Mouse (Mus musculus): Measurements from ENCODE around the gene Rnf121. TPM values are rescaled to one million over a fixed set of nuclear protein-coding genes. Genes with fewer than 3 reads are reported as not detected.

The Rnf121 gene
- polyA plus RNA-seq, 1 experiment from 2014 or later: 29.8 TPM

- no peaks in the 10 kb centered on the region for H3K9me3 ChIP-seq (ENCODE audit: control insufficient read depth, low read length)
- no peak overlapping the region for H3K4me3 ChIP-seq (ENCODE audit: low read depth, low read length)
- 91% methylated on average over 8 of the region's 8 CpGs for WGBS
- H3K9ac ChIP-seq (ENCODE audit: low read depth, low read length): no peak overlapping the region
- no peak for ATAC-seq (ENCODE audit: low FRiP score)
- no peaks in the 10 kb centered on the region for H3K27me3 ChIP-seq (ENCODE audit: control insufficient read depth, insufficient read depth, low read length)
- H3K4me2 ChIP-seq (replicated peaks; ENCODE audit: low read depth, low read length): no peak overlapping the region
- peaks cover 42% of the 10 kb centered on the region for H3K36me3 ChIP-seq (ENCODE audit: control insufficient read depth, insufficient read depth, low read length)
- H3K27ac ChIP-seq (ENCODE audit: low read depth, low read length): no peak overlapping the region
- DNase-seq (ENCODE audit: low spot score): no peak
- no peaks in the 10 kb centered on the region for H3K4me1 ChIP-seq (replicated peaks; ENCODE audit: control insufficient read depth, insufficient read depth, low read length)
Observed at GRCm38 (mm10) chr7:102000296-102000695, 65.0 kb downstream of the Rnf121 start.

- DNase-seq (ENCODE audit: low spot score) (no peak), ATAC-seq (ENCODE audit: low FRiP score) (no peak)
- Histone ChIP-seq H3K27ac (ENCODE audit: low read depth, low read length) (no peak overlapping the region), H3K4me3 (ENCODE audit: low read depth, low read length) (no peak overlapping the region), H3K4me1 (replicated peaks; ENCODE audit: control insufficient read depth, insufficient read depth, low read length) (no peaks in the 10 kb centered on the region), H3K9me3 (ENCODE audit: control insufficient read depth, low read length) (no peaks in the 10 kb centered on the region), H3K36me3 (ENCODE audit: control insufficient read depth, insufficient read depth, low read length) (peaks cover 42% of the 10 kb centered on the region), H3K9ac (ENCODE audit: low read depth, low read length) (no peak overlapping the region), H3K4me2 (replicated peaks; ENCODE audit: low read depth, low read length) (no peak overlapping the region), H3K27me3 (ENCODE audit: control insufficient read depth, insufficient read depth, low read length) (no peaks in the 10 kb centered on the region)
- WGBS: 92% methylated on average over 15 of the region's 15 CpGs
Observed at GRCm38 (mm10) chr7:101999461-102000151, 65.7 kb downstream of the Rnf121 start.

- Histone ChIP-seq H3K9ac (ENCODE audit: low read depth, low read length) (no peak overlapping the region), H3K4me2 (replicated peaks; ENCODE audit: low read depth, low read length) (no peak overlapping the region), H3K9me3 (ENCODE audit: control insufficient read depth, low read length) (no peaks in the 10 kb centered on the region), H3K27ac (ENCODE audit: low read depth, low read length) (no peak overlapping the region), H3K36me3 (ENCODE audit: control insufficient read depth, insufficient read depth, low read length) (peaks cover 42% of the 10 kb centered on the region), H3K4me1 (replicated peaks; ENCODE audit: control insufficient read depth, insufficient read depth, low read length) (no peaks in the 10 kb centered on the region), H3K27me3 (ENCODE audit: control insufficient read depth, insufficient read depth, low read length) (no peaks in the 10 kb centered on the region), H3K4me3 (ENCODE audit: low read depth, low read length) (no peak overlapping the region)
- DNase-seq (ENCODE audit: low spot score) (peak; percentile 84), ATAC-seq (ENCODE audit: low FRiP score) (no peak; the same call in 1 of the 2 replicates)
- WGBS: 77% methylated on average over 14 of the region's 14 CpGs
Observed at GRCm38 (mm10) chr7:101998194-101998927, 66.9 kb downstream of the Rnf121 start.

- 89% methylated on average over 3 of the region's 3 CpGs for WGBS
Observed at GRCm38 (mm10) chr7:101994241-101994640, 71.0 kb downstream of the Rnf121 start.

GRCm38 (mm10) chr7:101985081-101985480, 80.2 kb downstream of the Rnf121 start:
- Histone ChIP-seq H3K4me1 (replicated peaks; ENCODE audit: control insufficient read depth, insufficient read depth, low read length) (no peaks in the 10 kb centered on the region), H3K27ac (ENCODE audit: low read depth, low read length) (no peak overlapping the region), H3K36me3 (ENCODE audit: control insufficient read depth, insufficient read depth, low read length) (0 out of 2 replicates have a peak, but pooled peaks cover 2% of the 10 kb centered on the region), H3K27me3 (ENCODE audit: control insufficient read depth, insufficient read depth, low read length) (no peaks in the 10 kb centered on the region), H3K9ac (ENCODE audit: low read depth, low read length) (no peak overlapping the region), H3K4me3 (ENCODE audit: low read depth, low read length) (no peak overlapping the region), H3K9me3 (ENCODE audit: control insufficient read depth, low read length) (no peaks in the 10 kb centered on the region), H3K4me2 (replicated peaks; ENCODE audit: low read depth, low read length) (no peak overlapping the region)
- ATAC-seq (ENCODE audit: low FRiP score): no peak
- WGBS: 77% methylated on average over 3 of the region's 3 CpGs
- DNase-seq (ENCODE audit: low spot score): no peak

More at GRCm38 (mm10) chr7:101994241-101994640, 71.0 kb downstream of the Rnf121 start:
- H3K36me3 ChIP-seq (ENCODE audit: control insufficient read depth, insufficient read depth, low read length): peaks cover 24% of the 10 kb centered on the region
- H3K9ac ChIP-seq (ENCODE audit: low read depth, low read length): no peak overlapping the region
- H3K4me2 ChIP-seq (replicated peaks; ENCODE audit: low read depth, low read length): no peak overlapping the region
- no peaks in the 10 kb centered on the region for H3K9me3 ChIP-seq (ENCODE audit: control insufficient read depth, low read length)
- ATAC-seq (ENCODE audit: low FRiP score): no peak
- H3K4me3 ChIP-seq (ENCODE audit: low read depth, low read length): no peak overlapping the region
- H3K27me3 ChIP-seq (ENCODE audit: control insufficient read depth, insufficient read depth, low read length): no peaks in the 10 kb centered on the region
- H3K27ac ChIP-seq (ENCODE audit: low read depth, low read length): no peak overlapping the region
- no peak for DNase-seq (ENCODE audit: low spot score)
- H3K4me1 ChIP-seq (replicated peaks; ENCODE audit: control insufficient read depth, insufficient read depth, low read length): no peaks in the 10 kb centered on the region

- 0 out of 2 replicates have a peak, but pooled peaks cover 2% of the 10 kb centered on the region for H3K36me3 ChIP-seq (ENCODE audit: control insufficient read depth, insufficient read depth, low read length)
- no peak for ATAC-seq (ENCODE audit: low FRiP score)
- 75% methylated on average over 1 of the region's 1 CpGs for WGBS
Observed at GRCm38 (mm10) chr7:101982735-101983134, 82.5 kb downstream of the Rnf121 start.

GRCm38 (mm10) chr7:101974505-101974904, 90.8 kb downstream of the Rnf121 start:
- Histone ChIP-seq H3K9me3 (ENCODE audit: control insufficient read depth, low read length) (no peaks in the 10 kb centered on the region), H3K27me3 (ENCODE audit: control insufficient read depth, insufficient read depth, low read length) (no peaks in the 10 kb centered on the region), H3K4me3 (ENCODE audit: low read depth, low read length) (no peak overlapping the region), H3K27ac (ENCODE audit: low read depth, low read length) (no peak overlapping the region), H3K4me1 (replicated peaks; ENCODE audit: control insufficient read depth, insufficient read depth, low read length) (peaks cover 4% of the 10 kb centered on the region), H3K36me3 (ENCODE audit: control insufficient read depth, insufficient read depth, low read length) (peaks cover 2% of the 10 kb centered on the region; the same call in 1 of the 2 replicates), H3K4me2 (replicated peaks; ENCODE audit: low read depth, low read length) (no peak overlapping the region), H3K9ac (ENCODE audit: low read depth, low read length) (no peak overlapping the region)
- DNase-seq (ENCODE audit: low spot score) (no peak), ATAC-seq (ENCODE audit: low FRiP score) (no peak)
- 49% methylated on average over 2 of the region's 2 CpGs for WGBS

More at GRCm38 (mm10) chr7:101982735-101983134, 82.5 kb downstream of the Rnf121 start:
- DNase-seq (ENCODE audit: low spot score): no peak
- Histone ChIP-seq H3K4me3 (ENCODE audit: low read depth, low read length) (no peak overlapping the region), H3K9me3 (ENCODE audit: control insufficient read depth, low read length) (no peaks in the 10 kb centered on the region), H3K4me1 (replicated peaks; ENCODE audit: control insufficient read depth, insufficient read depth, low read length) (no peaks in the 10 kb centered on the region), H3K4me2 (replicated peaks; ENCODE audit: low read depth, low read length) (no peak overlapping the region), H3K27ac (ENCODE audit: low read depth, low read length) (no peak overlapping the region), H3K27me3 (ENCODE audit: control insufficient read depth, insufficient read depth, low read length) (no peaks in the 10 kb centered on the region), H3K9ac (ENCODE audit: low read depth, low read length) (no peak overlapping the region)

GRCm38 (mm10) chr7:101973730-101974129, 91.5 kb downstream of the Rnf121 start:
- no peaks in the 10 kb centered on the region for H3K9me3 ChIP-seq (ENCODE audit: control insufficient read depth, low read length)
- H3K27me3 ChIP-seq (ENCODE audit: control insufficient read depth, insufficient read depth, low read length): no peaks in the 10 kb centered on the region
- H3K4me1 ChIP-seq (replicated peaks; ENCODE audit: control insufficient read depth, insufficient read depth, low read length): peaks cover 6% of the 10 kb centered on the region
- H3K4me2 ChIP-seq (replicated peaks; ENCODE audit: low read depth, low read length): no peak overlapping the region
- no peaks in the 10 kb centered on the region; the same call in 1 of the 2 replicates for H3K36me3 ChIP-seq (ENCODE audit: control insufficient read depth, insufficient read depth, low read length)
- no peak overlapping the region for H3K9ac ChIP-seq (ENCODE audit: low read depth, low read length)
- peak; percentile 25 for DNase-seq (ENCODE audit: low spot score)
- H3K4me3 ChIP-seq (ENCODE audit: low read depth, low read length): no peak overlapping the region
- WGBS: 63% methylated on average over 3 of the region's 3 CpGs
- no peak overlapping the region for H3K27ac ChIP-seq (ENCODE audit: low read depth, low read length)
- ATAC-seq (ENCODE audit: low FRiP score): no peak

Data from hindbrain, embryonic 11.5 days (tissue).